Mouse (Mus musculus) forebrain, embryonic 14.5 days (tissue): ENCODE measurements around the gene Atp6v1g2. TPM values are rescaled to one million over a fixed set of nuclear protein-coding genes. Genes with fewer than 3 reads are reported as not detected.

ENCODE experiments used
- ATAC-seq: fragments of 200-750 bp; cut with Nextera tagmentation; 2 replicates; pipeline ENCODE4 v1.8.0; 2017; ENCODE audit warnings: mild to moderate bottlenecking, moderate library complexity
- DNase-seq: peaks from one replicate; pipeline ENCODE4 v3.0.0-alpha.2; 2015; ENCODE audit warnings: low spot score
- H3K27ac ChIP-seq: fragments of 300-500 bp; sonication (generic); 2 replicates; pipeline ENCODE4 v1.5.1; 2014; ENCODE audit warnings: low read depth, mild to moderate bottlenecking, control low read depth, low read length, moderate library complexity
- H3K27me3 ChIP-seq: fragments of 300-500 bp; sonication (generic); replicated peaks from 2 replicates; pipeline ENCODE4 v1.6.1; 2014; ENCODE audit warnings: low read length, control low read depth, mixed read lengths; ENCODE audit not compliant: control insufficient read depth, insufficient read depth
- H3K36me3 ChIP-seq: fragments of 300-500 bp; sonication (generic); 2 replicates; pipeline ENCODE4 v1.6.1; 2014; ENCODE audit warnings: low read length, control low read depth; ENCODE audit not compliant: control insufficient read depth, insufficient read depth
- H3K4me1 ChIP-seq: fragments of 300-500 bp; sonication (generic); 2 replicates; pipeline ENCODE4 v1.6.1; 2014; ENCODE audit warnings: antibody characterized with exemption, low read length, control low read depth; ENCODE audit not compliant: control insufficient read depth, insufficient read depth
- H3K4me2 ChIP-seq: fragments of 300-500 bp; sonication (generic); 2 replicates; pipeline ENCODE4 v1.6.1; 2014; ENCODE audit warnings: mild to moderate bottlenecking, control low read depth, low read length
- H3K4me3 ChIP-seq: fragments of 300-500 bp; sonication (generic); 2 replicates; pipeline ENCODE4 v1.5.1; 2014; ENCODE audit warnings: low read depth, low read length, control low read depth
- H3K9ac ChIP-seq: fragments of 300-500 bp; sonication (generic); 2 replicates; pipeline ENCODE4 v1.6.1; 2014; ENCODE audit warnings: mild to moderate bottlenecking, low read length, control low read depth, moderate library complexity
- H3K9me3 ChIP-seq: fragments of 300-500 bp; sonication (generic); replicated peaks from 2 replicates; pipeline ENCODE4 v1.6.1; 2016; ENCODE audit warnings: low read length, control low read depth, mixed read lengths; ENCODE audit not compliant: control insufficient read depth
- WGBS: fragments of 180-500 bp; shearing (Covaris S2); extraction: QIAGEN DNeasy Blood & Tissue Kit; methylation state at CpG from one replicate; pipeline ENCODE4 v1.1.7; 2014; 5-methylcytosine and 5-hydroxymethylcytosine counted together
- polyA plus RNA-seq: library from polyadenylated mRNA; unstranded; fragments of >200 nt; fragmentation: Nextera tagmentation; extraction: Ambion mirVana; gene quantifications from 2 replicates; pipeline ENCODE4 v1.2.1, GENCODE M21; 2014

Atp6v1g2 gene
- polyA plus RNA-seq = 44.0 and 61.1 TPM in 2 replicates

- Histone ChIP-seq H3K27me3 (no peaks in the 10 kb centered on the region), H3K27ac (peak within 1 kb of the TSS; percentile 90; the same call in 1 of the 2 replicates), H3K9me3 (no peaks in the 10 kb centered on the region), H3K36me3 (peaks cover 45% of the 10 kb centered on the region), H3K4me2 (peak within 1 kb of the TSS; percentile 83), H3K9ac (peak within 1 kb of the TSS; percentile 85), H3K4me1 (peaks cover 4% of the 10 kb centered on the region; the same call in 1 of the 2 replicates), H3K4me3 (peak within 1 kb of the TSS; percentile 40)
- no peak for DNase-seq
- no peak for ATAC-seq
- WGBS = 74% methylated on average over 18 of the region's 18 CpGs
Measured at GRCm38 (mm10) chr17:35233114-35233980, at the start of gene Atp6v1g2. TSS of gene Atp6v1g2 (plus strand) at chr17:35233660.

- Histone ChIP-seq H3K27ac (peak overlapping the region; percentile 17; the same call in 1 of the 2 replicates), H3K27me3 (no peaks in the 10 kb centered on the region), H3K36me3 (no peaks in the 10 kb centered on the region), H3K9ac (peak overlapping the region; percentile 51), H3K4me2 (peak overlapping the region; percentile 47), H3K4me1 (peaks cover 3% of the 10 kb centered on the region; the same call in 1 of the 2 replicates), H3K9me3 (no peaks in the 10 kb centered on the region), H3K4me3 (peak overlapping the region; percentile 31)
- DNase-seq = peak; percentile 71
- WGBS = 2% methylated on average over 18 of the region's 18 CpGs
- ATAC-seq = peak; percentile 61
Measured at GRCm38 (mm10) chr17:35185639-35186611, 47.5 kb upstream of the Atp6v1g2 start.

GRCm38 (mm10) chr17:35186681-35187080 lies 46.8 kb upstream of the Atp6v1g2 start:
- DNase-seq = peak; percentile 20
- H3K4me1 ChIP-seq = peaks cover 3% of the 10 kb centered on the region; the same call in 1 of the 2 replicates
- H3K9me3 ChIP-seq = no peaks in the 10 kb centered on the region
- WGBS = 1% methylated on average over 4 of the region's 4 CpGs
- H3K27me3 ChIP-seq = no peaks in the 10 kb centered on the region
- H3K4me2 ChIP-seq = peak overlapping the region; percentile 47
- peak; percentile 32; the same call in 1 of the 2 replicates for ATAC-seq
- H3K27ac ChIP-seq = peak overlapping the region; percentile 17; the same call in 1 of the 2 replicates
- H3K4me3 ChIP-seq = peak overlapping the region; percentile 31; the same call in 1 of the 2 replicates
- no peaks in the 10 kb centered on the region for H3K36me3 ChIP-seq
- no peak overlapping the region for H3K9ac ChIP-seq

GRCm38 (mm10) chr17:35187345-35187744 lies 46.1 kb upstream of the Atp6v1g2 start:
- WGBS = 79% methylated on average over 4 of the region's 4 CpGs
- DNase-seq (no peak), ATAC-seq (no peak)
- Histone ChIP-seq H3K36me3 (no peaks in the 10 kb centered on the region), H3K27me3 (no peaks in the 10 kb centered on the region), H3K4me1 (peaks cover 3% of the 10 kb centered on the region; the same call in 1 of the 2 replicates), H3K4me3 (no peak overlapping the region), H3K27ac (no peak overlapping the region), H3K9me3 (no peaks in the 10 kb centered on the region), H3K4me2 (no peak overlapping the region), H3K9ac (no peak overlapping the region)

GRCm38 (mm10) chr17:35187959-35188610 lies 45.4 kb upstream of the Atp6v1g2 start, which contains the start of gene Lst1:
TSS of gene Lst1 (minus strand) at chr17:35188439.
- WGBS = 73% methylated on average over 7 of the region's 7 CpGs

GRCm38 (mm10) chr17:35189186-35189585 lies 44.3 kb upstream of the Atp6v1g2 start:
- no peak for ATAC-seq
- Histone ChIP-seq H3K27ac (no peak overlapping the region), H3K36me3 (no peaks in the 10 kb centered on the region), H3K4me3 (no peak overlapping the region), H3K9ac (no peak overlapping the region), H3K4me2 (no peak overlapping the region), H3K27me3 (no peaks in the 10 kb centered on the region), H3K9me3 (no peaks in the 10 kb centered on the region), H3K4me1 (peaks cover 3% of the 10 kb centered on the region; the same call in 1 of the 2 replicates)
- DNase-seq = no peak
- 67% methylated on average over 1 of the region's 1 CpGs for WGBS

More at GRCm38 (mm10) chr17:35187959-35188610, 45.4 kb upstream of the Atp6v1g2 start, which contains the start of gene Lst1:
- H3K27me3 ChIP-seq = no peaks in the 10 kb centered on the region
- no peaks in the 10 kb centered on the region for H3K36me3 ChIP-seq
- ATAC-seq (no peak), DNase-seq (no peak)
- H3K9me3 ChIP-seq = no peaks in the 10 kb centered on the region
- H3K4me3 ChIP-seq = no peak within 1 kb of the TSS
- no peak within 1 kb of the TSS for H3K9ac ChIP-seq
- H3K27ac ChIP-seq = no peak within 1 kb of the TSS
- peaks cover 3% of the 10 kb centered on the region; the same call in 1 of the 2 replicates for H3K4me1 ChIP-seq
- no peak within 1 kb of the TSS for H3K4me2 ChIP-seq

- Histone ChIP-seq H3K9ac (no peak overlapping the region), H3K4me2 (no peak overlapping the region), H3K4me1 (peaks cover 3% of the 10 kb centered on the region; the same call in 1 of the 2 replicates), H3K4me3 (no peak overlapping the region), H3K27me3 (peaks cover 5% of the 10 kb centered on the region), H3K36me3 (no peaks in the 10 kb centered on the region), H3K27ac (no peak overlapping the region), H3K9me3 (no peaks in the 10 kb centered on the region)
- ATAC-seq (no peak), DNase-seq (no peak)
- 84% methylated on average over 4 of the region's 4 CpGs for WGBS
Measured at GRCm38 (mm10) chr17:35190096-35190495, 43.4 kb upstream of the Atp6v1g2 start.

DNA sequence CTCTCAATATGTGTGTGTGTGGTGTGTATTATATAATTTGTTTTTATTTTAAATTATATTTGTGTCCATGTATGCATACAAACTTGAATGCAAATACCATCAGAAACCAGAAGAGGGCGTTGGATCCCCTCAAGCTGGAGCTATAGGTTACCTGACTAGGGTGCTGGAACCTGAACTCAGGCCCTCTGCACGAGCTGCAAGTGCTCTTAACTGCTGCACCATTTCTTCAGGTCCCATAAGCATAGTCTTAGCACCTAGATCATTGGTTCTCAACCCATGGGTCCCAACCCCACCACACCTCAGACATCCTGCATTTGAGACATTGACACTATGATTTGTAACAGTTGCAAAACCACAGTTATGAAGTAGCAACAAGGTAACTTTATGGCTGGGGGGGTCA lies 41.7 kb upstream of the Atp6v1g2 start:
- Histone ChIP-seq H3K27me3 (peaks cover 20% of the 10 kb centered on the region), H3K27ac (no peak overlapping the region), H3K36me3 (no peaks in the 10 kb centered on the region), H3K4me3 (no peak overlapping the region), H3K9ac (no peak overlapping the region), H3K4me1 (peaks cover 10% of the 10 kb centered on the region), H3K9me3 (no peaks in the 10 kb centered on the region), H3K4me2 (no peak overlapping the region)
- ATAC-seq (no peak), DNase-seq (no peak)
- 62% methylated on average over 2 of the region's 2 CpGs for WGBS
